Comparison of ENCODE assay signal across 8 mouse cellular contexts in the genomic region with DNA sequence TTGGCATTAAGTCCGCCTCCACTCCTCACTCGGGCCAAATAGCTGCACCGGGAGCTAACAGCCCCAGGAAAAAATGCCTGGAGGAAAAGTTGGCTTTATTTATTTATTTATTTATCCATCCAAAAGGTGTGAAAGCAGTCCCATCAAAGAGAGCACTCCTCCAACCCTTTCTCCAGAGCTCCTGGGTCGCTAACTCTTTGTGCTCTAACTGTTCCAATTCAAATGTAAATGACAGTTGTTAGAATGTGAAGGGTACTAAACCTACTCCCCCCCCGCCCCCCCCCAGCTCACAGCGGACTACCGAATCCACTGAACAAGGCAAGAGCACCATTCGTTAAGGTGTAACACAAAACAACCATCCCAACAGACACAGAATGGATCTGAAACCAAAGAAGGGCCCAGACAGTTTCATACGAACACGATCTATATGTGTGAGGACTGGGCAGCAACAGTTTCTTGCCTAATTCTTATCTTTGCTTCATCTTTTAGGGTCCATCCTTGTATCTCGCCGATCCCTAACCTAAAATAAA. TPM values are rescaled to one million over a fixed set of nuclear protein-coding genes. Genes with fewer than 3 reads are reported as not detected.
DNase-seq lines count a peak whose midpoint lies in the region; ATAC-seq and TF ChIP-seq lines count a peak whose summit lies in the region.

No protein-coding gene starts in this region.

- H3K27me3 ChIP-seq in cerebellum, adult 2 months (ENCODE audit: control insufficient read depth, insufficient read depth, low read length), result no peaks in the 10 kb centered on the region
- no peaks in the 10 kb centered on the region for H3K27me3 ChIP-seq in spleen, adult 2 months (ENCODE audit: control insufficient read depth, insufficient read depth, low read length)
- no peaks in the 10 kb centered on the region for H3K27me3 ChIP-seq in limb, embryonic 13.5 days
- no peaks in the 10 kb centered on the region; the same call in 1 of the 2 replicates for H3K27me3 ChIP-seq in stomach, embryonic 16.5 days (ENCODE audit: control insufficient read depth, insufficient read depth, low read length)

- no peak for ATAC-seq in cerebellum, adult (ENCODE audit: insufficient number of reproducible peaks, low FRiP score, low TSS enrichment)
- ATAC-seq in limb, embryonic 13.5 days (ENCODE audit: low FRiP score, low read depth), result no peak
- no peak for ATAC-seq in stomach, embryonic 16.5 days (ENCODE audit: insufficient read depth, low FRiP score)
- no peak; the same call in 1 of the 2 replicates for ATAC-seq in megakaryocyte-erythroid progenitor cell, adult 5-6 weeks (replicated peaks; ENCODE audit: low FRiP score, low TSS enrichment, poor library complexity, severe bottlenecking)

- DNase-seq in cerebellum, adult 2 months, result peak in 1 of 2 experiments; percentile 9
- no peak for DNase-seq in spleen, adult 2 months (ENCODE audit: low read depth in 1 of 2, low spot score in 2 of 2)
- no peak for DNase-seq in spleen, postnatal 4 days (ENCODE audit: low spot score in 2 of 2)
- no peak for DNase-seq in left cerebral cortex, postnatal 14 days (ENCODE audit: low spot score in 2 of 2)

- 9% methylated on average over 12 of the region's 12 CpGs for WGBS in cerebellum, adult 2 months
- WGBS in spleen, adult 2 months, result 23% methylated on average over 12 of the region's 12 CpGs
- WGBS in limb, embryonic 13.5 days, result 15% methylated on average over 12 of the region's 12 CpGs
- 17% methylated on average over 12 of the region's 12 CpGs for WGBS in stomach, embryonic 16.5 days

- peak overlapping the region; percentile 68 for H3K4me2 ChIP-seq in limb, embryonic 13.5 days (replicated peaks)
- peak overlapping the region; percentile 66 for H3K4me2 ChIP-seq in stomach, embryonic 16.5 days (ENCODE audit: low read depth, low read length)

- H3K4me1 ChIP-seq in cerebellum, adult 2 months (ENCODE audit: control insufficient read depth, insufficient read depth, low read length), result peaks cover 4% of the 10 kb centered on the region; the same call in 1 of the 2 replicates
- no peaks in the 10 kb centered on the region for H3K4me1 ChIP-seq in spleen, adult 2 months (ENCODE audit: control insufficient read depth, insufficient read depth, insufficient read length)
- peaks cover 5% of the 10 kb centered on the region; the same call in 1 of the 2 replicates for H3K4me1 ChIP-seq in limb, embryonic 13.5 days
- H3K4me1 ChIP-seq in stomach, embryonic 16.5 days (ENCODE audit: control insufficient read depth, insufficient read depth, low read length), result no peaks in the 10 kb centered on the region

- H3K4me3 ChIP-seq in cerebellum, adult 2 months (replicated peaks; ENCODE audit: insufficient read depth, low read depth, low read length), result peak overlapping the region; percentile 99
- peak overlapping the region; percentile 99 for H3K4me3 ChIP-seq in spleen, adult 2 months (ENCODE audit: extremely low read depth, insufficient read depth, insufficient read length)
- H3K4me3 ChIP-seq in limb, embryonic 13.5 days, result peak overlapping the region; percentile 51
- H3K4me3 ChIP-seq in stomach, embryonic 16.5 days (replicated peaks; ENCODE audit: low read length), result peak overlapping the region; percentile 58

- TF ChIP-seq CTCF in cerebellum, adult 2 months (IDR thresholded peaks at IDR 0.05; ENCODE audit: borderline replicate concordance, insufficient read depth, low read depth, low read length), result no peak
- no peak for TF ChIP-seq CTCF in spleen, adult 2 months (IDR thresholded peaks at IDR 0.05; ENCODE audit: extremely low read depth, insufficient read depth, insufficient read length, insufficient replicate concordance)

- peak overlapping the region; percentile 66 for H3K9ac ChIP-seq in limb, embryonic 13.5 days
- H3K9ac ChIP-seq in stomach, embryonic 16.5 days (ENCODE audit: low read length), result peak overlapping the region; percentile 76

- no peak for TF ChIP-seq POLR2A in cerebellum, adult 2 months (IDR thresholded peaks at IDR 0.05; ENCODE audit: borderline replicate concordance, insufficient read depth, low read length)
- TF ChIP-seq POLR2A in spleen, adult 2 months (IDR thresholded peaks at IDR 0.05; ENCODE audit: low read depth, low read length), result no peak

- intact Hi-C loops in left cerebral cortex, postnatal 14 days (cut with DNase I), result no loop called here

- H3K36me3 ChIP-seq in spleen, adult 2 months (ENCODE audit: control insufficient read depth, insufficient read depth, low read length), result no peaks in the 10 kb centered on the region
- H3K36me3 ChIP-seq in limb, embryonic 13.5 days, result no peaks in the 10 kb centered on the region
- no peaks in the 10 kb centered on the region for H3K36me3 ChIP-seq in stomach, embryonic 16.5 days (ENCODE audit: control insufficient read depth, insufficient read depth, low read length)

- H3K27ac ChIP-seq in cerebellum, adult 2 months (ENCODE audit: insufficient read depth, low read length), result peak overlapping the region; percentile 96; the same call in 1 of the 2 replicates
- no peak overlapping the region for H3K27ac ChIP-seq in spleen, adult 2 months (ENCODE audit: insufficient read depth, low read length)
- no peak overlapping the region for H3K27ac ChIP-seq in limb, embryonic 13.5 days
- H3K27ac ChIP-seq in stomach, embryonic 16.5 days (ENCODE audit: low read length), result peak overlapping the region; percentile 85; the same call in 1 of the 2 replicates

- H3K9me3 ChIP-seq in limb, embryonic 13.5 days, result no peaks in the 10 kb centered on the region
- H3K9me3 ChIP-seq in stomach, embryonic 16.5 days (replicated peaks; ENCODE audit: control insufficient read depth, low read length), result no peaks in the 10 kb centered on the region

RNA-seq across cellular contexts. Expression of a gene that starts 0.6 kb away (rescaled TPM):
- 15.9 and 17.3 TPM in 2 replicates for polyA plus RNA-seq in cerebellum, adult 2 months (2012; rRNA removed)
- 29.4 and 29.7 TPM in 2 replicates for polyA plus RNA-seq in spleen, adult 2 months (2012; rRNA removed)
- polyA plus RNA-seq in limb, embryonic 13.5 days (2015; fragmentation: Nextera tagmentation; extraction: Ambion mirVana), result 12.4 and 14.8 TPM in 2 replicates
- polyA plus RNA-seq in stomach, embryonic 16.5 days (2015; fragmentation: Nextera tagmentation; extraction: Ambion mirVana), result 7.3 and 9.3 TPM in 2 replicates
- 10 to 100 TPM; 20.2 to 26.0 TPM for total RNA-seq in left cerebral cortex, postnatal 14 days (2021)
- total RNA-seq in megakaryocyte-erythroid progenitor cell, adult 5-6 weeks (2014; fragmentation: Nextera tagmentation), result 3.6 and 8.8 TPM in 2 replicates
- total RNA-seq in megakaryocyte-erythroid progenitor cell, adult 5-6 weeks (2017), result 5.9 and 6.0 TPM in 2 replicates

RNA-seq across cellular contexts. Expression of a gene that starts 11.9 kb away (rescaled TPM):
- polyA plus RNA-seq in cerebellum, adult 2 months (2012; rRNA removed), result 4.2 and 4.9 TPM in 2 replicates
- 0.41 and 0.54 TPM in 2 replicates for polyA plus RNA-seq in spleen, adult 2 months (2012; rRNA removed)
- 8.7 and 9.4 TPM in 2 replicates for polyA plus RNA-seq in limb, embryonic 13.5 days (2015; fragmentation: Nextera tagmentation; extraction: Ambion mirVana)
- 6.1 and 6.5 TPM in 2 replicates for polyA plus RNA-seq in stomach, embryonic 16.5 days (2015; fragmentation: Nextera tagmentation; extraction: Ambion mirVana)
- 1 to 10 TPM; 8.1 to 9.3 TPM for total RNA-seq in left cerebral cortex, postnatal 14 days (2021)
- 3.4 and 5.5 TPM in 2 replicates for total RNA-seq in megakaryocyte-erythroid progenitor cell, adult 5-6 weeks (2014; fragmentation: Nextera tagmentation)
- 7.1 and 10.6 TPM in 2 replicates for total RNA-seq in megakaryocyte-erythroid progenitor cell, adult 5-6 weeks (2017)

RNA-seq across cellular contexts. Expression of a gene that starts 44.6 kb away (rescaled TPM):
- polyA plus RNA-seq in cerebellum, adult 2 months (2012; rRNA removed), result 219 and 227 TPM in 2 replicates
- 3.0 and 3.5 TPM in 2 replicates for polyA plus RNA-seq in spleen, adult 2 months (2012; rRNA removed)
- polyA plus RNA-seq in limb, embryonic 13.5 days (2015; fragmentation: Nextera tagmentation; extraction: Ambion mirVana), result 34.6 and 37.0 TPM in 2 replicates
- polyA plus RNA-seq in stomach, embryonic 16.5 days (2015; fragmentation: Nextera tagmentation; extraction: Ambion mirVana), result 14.6 and 16.0 TPM in 2 replicates
- 100 to 1,000 TPM; 268 to 273 TPM for total RNA-seq in left cerebral cortex, postnatal 14 days (2021)
- not detected in 2 replicates for total RNA-seq in megakaryocyte-erythroid progenitor cell, adult 5-6 weeks (2014; fragmentation: Nextera tagmentation)
- not detected in 2 replicates for total RNA-seq in megakaryocyte-erythroid progenitor cell, adult 5-6 weeks (2017)

Comparison
In these comparisons a context has a peak if more than half of its experiments do, and no peak if none do; other contexts are left out.
1. H3K27ac ChIP-seq: peak in cerebellum, adult 2 months (single experiment) and stomach, embryonic 16.5 days (single experiment); none in spleen, adult 2 months (single experiment) and limb, embryonic 13.5 days (single experiment).
2. Peak in every context shown above with its lines, with median percentiles within 50 percentile points of each other: H3K4me3 ChIP-seq.